Mouse (Mus musculus): Measurements from ENCODE around the gene Fbxw18.
"Not testable (repeated sequence)": the region's sequence is repeated elsewhere in the genome, so short reads cannot be mapped to it uniquely, and the experiment has no call there.

Gene Fbxw18

GRCm38 (mm10) chr9:109702600-109702999 lies at the start of gene Fbxw18:
Gene Fbxw18 (minus strand): TSS chr9:109702700.
- not testable (repeated sequence) for DNase-seq

GRCm38 (mm10) chr9:109745989-109746388 lies 43.5 kb upstream of the Fbxw18 start, which contains the start of gene Fbxw26:
Gene Fbxw26 (minus strand): TSS chr9:109746089.
- not testable (repeated sequence) for DNase-seq

- peak; percentile 25 for DNase-seq
These were observed 17.2 kb downstream of the Fbxw18 start for GRCm38 (mm10) chr9:109685299-109685698.

- DNase-seq, result not testable (repeated sequence)
These were observed 37.9 kb downstream of the Fbxw18 start, which contains the start of gene Fbxw25 for GRCm38 (mm10) chr9:109664552-109664951. Gene Fbxw25 (minus strand): TSS chr9:109664652.

Measured in embryo, embryonic 11 days (tissue).